ENCODE assay signal across 8 mouse cellular contexts in genomic region chr15:89591723-89592455, GRCm38 (mm10). TPM values are rescaled to one million over a fixed set of nuclear protein-coding genes. Genes with fewer than 3 reads are reported as not detected.
DNase-seq lines count a peak whose midpoint lies in the region; ATAC-seq lines count a peak whose summit lies in the region.

Rabl2 (minus strand) TSS chr15:89591923.

- DNase-seq in adipocyte (ENCODE audit: low spot score) = peak; percentile 79
- peak; percentile 96 for DNase-seq in embryo, embryonic 10 days (ENCODE audit: low spot score)
- DNase-seq in gastrocnemius, postnatal 10 days = peak; percentile 88
- peak; percentile 75 for DNase-seq in induced T-regulatory cell, adult 2 months (ENCODE audit: low read depth)
- DNase-seq in left cerebral cortex, adult 9 months (ENCODE audit: low spot score in 2 of 2) = peak; percentile 63 to 85
- DNase-seq in right cerebral cortex, postnatal 14 days = peak; percentile 85
- peak; percentile 66 to 85 for DNase-seq in urinary bladder, postnatal 36 days (ENCODE audit: low spot score in 2 of 2)

- peak; percentile 97 for ATAC-seq in megakaryocyte progenitor cell, adult 5-6 weeks (replicated peaks; ENCODE audit: poor library complexity)

RNA-seq across cellular contexts. Expression of gene Rabl2, which starts in this region (rescaled TPM):
- 1 to 10 TPM; 3.8 to 6.2 TPM for total RNA-seq in gastrocnemius, postnatal 10 days (2021)
- total RNA-seq in megakaryocyte progenitor cell, adult 5-6 weeks (2015) = 14.3 and 17.1 TPM in 2 replicates
- 7.4 and 11.2 TPM in 2 replicates for total RNA-seq in megakaryocyte progenitor cell, adult 5-6 weeks (2017)

Comparison
In these comparisons a context has a peak if more than half of its experiments do, and no peak if none do; other contexts are left out.
1. Peak in every context shown above with its lines: DNase-seq and ATAC-seq.